Mouse (Mus musculus) intestine, embryonic 16.5 days (tissue): ENCODE measurements at regions not wholly inside any gene's neighbourhood (a gene's known extent, or its start where the extent isn't known, plus 50 kb on each side); places are given as distances from the start of the nearest gene placed in this dataset.
"Not testable (repeated sequence)": the region's sequence is repeated elsewhere in the genome, so short reads cannot be mapped to it uniquely, and the experiment has no call there.

ENCODE experiments used
- ATAC-seq: fragments of 200-750 bp; cut with Nextera tagmentation; 2 replicates; pipeline ENCODE4 v1.8.0; 2017; ENCODE audit warnings: moderate TSS enrichment, moderate library complexity
- H3K27ac ChIP-seq: fragments of 300-500 bp; sonication (generic); 2 replicates; pipeline ENCODE4 v1.5.1; 2014; ENCODE audit warnings: mild to moderate bottlenecking, low read length
- H3K27me3 ChIP-seq: fragments of 300-500 bp; sonication (generic); replicated peaks from 2 replicates; pipeline ENCODE4 v1.6.1; 2014; ENCODE audit warnings: low read length, control low read depth, mixed read lengths; ENCODE audit not compliant: control insufficient read depth, insufficient read depth
- H3K36me3 ChIP-seq: fragments of 300-500 bp; sonication (generic); 2 replicates; pipeline ENCODE4 v1.6.1; 2014; ENCODE audit warnings: low read length, control low read depth; ENCODE audit not compliant: control insufficient read depth, insufficient read depth
- H3K4me1 ChIP-seq: fragments of 300-500 bp; sonication (generic); 2 replicates; pipeline ENCODE4 v1.6.1; 2014; ENCODE audit warnings: low read length, control low read depth, mixed read lengths; ENCODE audit not compliant: control insufficient read depth, insufficient read depth
- H3K4me2 ChIP-seq: fragments of 300-500 bp; sonication (generic); 2 replicates; pipeline ENCODE4 v1.6.1; 2014; ENCODE audit warnings: low read depth, low read length, control low read depth
- H3K4me3 ChIP-seq: fragments of 300-500 bp; sonication (generic); 2 replicates; pipeline ENCODE4 v1.5.1; 2014; ENCODE audit warnings: mild to moderate bottlenecking, low read length
- H3K9ac ChIP-seq: fragments of 300-500 bp; sonication (generic); 2 replicates; pipeline ENCODE4 v1.6.1; 2014; ENCODE audit warnings: low read depth, low read length
- H3K9me3 ChIP-seq: fragments of 300-500 bp; sonication (generic); 2 replicates; pipeline ENCODE4 v1.6.1; 2016; ENCODE audit warnings: low read length, control low read depth; ENCODE audit not compliant: control insufficient read depth
- WGBS: fragments of 180-500 bp; shearing (Covaris S2); extraction: QIAGEN DNeasy Blood & Tissue Kit; methylation state at CpG from one replicate; pipeline ENCODE4 v1.1.7; 2014; 5-methylcytosine and 5-hydroxymethylcytosine counted together

DNA sequence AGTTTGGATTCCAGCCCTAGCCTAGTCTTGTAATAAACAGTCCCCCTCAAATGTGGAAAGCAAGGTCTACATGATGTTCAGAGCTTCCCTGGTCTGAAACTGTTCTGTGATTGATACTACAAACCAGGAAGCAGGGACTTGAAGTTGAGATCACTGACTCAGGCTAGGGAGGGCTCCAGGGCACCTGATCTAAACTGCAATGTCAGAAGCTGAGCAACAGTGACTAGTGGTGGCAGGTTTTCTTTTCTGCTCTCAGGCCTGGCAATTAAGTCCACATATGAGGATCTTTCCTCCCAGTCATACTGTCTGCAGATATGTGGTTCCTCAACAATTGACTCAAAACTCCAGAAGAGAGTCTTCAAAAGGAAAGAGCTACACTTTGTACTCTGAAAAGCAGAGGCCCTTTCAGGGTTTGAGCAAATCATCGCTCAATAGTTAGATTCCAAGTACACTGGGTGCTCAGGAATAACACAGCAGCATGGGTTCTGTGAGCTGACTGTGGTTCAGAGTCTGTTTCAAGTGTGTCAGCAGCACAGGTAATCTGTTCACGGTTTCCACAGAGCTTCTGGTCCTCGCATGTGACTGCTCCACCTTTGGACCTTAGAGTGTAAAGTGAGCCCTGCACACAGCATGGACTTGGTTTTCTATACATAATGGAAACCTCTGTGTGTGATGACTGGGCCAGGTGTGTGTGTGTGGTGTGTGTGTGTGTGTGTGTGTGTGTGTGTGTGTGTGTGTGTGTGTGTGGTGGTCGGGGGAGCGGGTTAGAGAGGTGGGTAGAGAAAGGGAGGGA, 165.2 kb downstream of the Tcp10c start:
- WGBS, result 71% methylated on average over 5 of the region's 5 CpGs
- not testable (repeated sequence) for H3K27me3 ChIP-seq, H3K9me3 ChIP-seq, H3K4me3 ChIP-seq, H3K9ac ChIP-seq, H3K36me3 ChIP-seq, H3K4me2 ChIP-seq, H3K4me1 ChIP-seq
- ATAC-seq, result peak; percentile 99
- peak overlapping the region; percentile 54 for H3K27ac ChIP-seq

- not testable (repeated sequence) for H3K4me3 ChIP-seq, ATAC-seq, H3K4me2 ChIP-seq, H3K27ac ChIP-seq, H3K36me3 ChIP-seq, H3K9me3 ChIP-seq, H3K4me1 ChIP-seq, H3K9ac ChIP-seq, H3K27me3 ChIP-seq
- 62% methylated on average over 5 of the region's 5 CpGs for WGBS
Measured at GRCm38 (mm10) chr17:13532579-13532978, 178.2 kb downstream of the Tcp10c start.

GRCm38 (mm10) chr17:13540446-13541241, 186.3 kb downstream of the Tcp10c start:
- H3K9ac ChIP-seq, result no peak overlapping the region
- H3K27me3 ChIP-seq, result no peaks in the 10 kb centered on the region
- H3K36me3 ChIP-seq, result no peaks in the 10 kb centered on the region
- H3K9me3 ChIP-seq, result peaks cover 31% of the 10 kb centered on the region
- no peak overlapping the region for H3K4me2 ChIP-seq
- 75% methylated on average over 7 of the region's 7 CpGs for WGBS
- ATAC-seq, result peak; percentile 80
- no peaks in the 10 kb centered on the region for H3K4me1 ChIP-seq
- H3K4me3 ChIP-seq, result no peak overlapping the region
- H3K27ac ChIP-seq, result no peak overlapping the region

- peak; percentile 34 for ATAC-seq
- Histone ChIP-seq H3K36me3 (no peaks in the 10 kb centered on the region), H3K9me3 (peaks cover 31% of the 10 kb centered on the region), H3K27me3 (no peaks in the 10 kb centered on the region), H3K4me3 (no peak overlapping the region), H3K4me2 (no peak overlapping the region), H3K27ac (no peak overlapping the region), H3K9ac (no peak overlapping the region), H3K4me1 (no peaks in the 10 kb centered on the region)
- WGBS, result 69% methylated on average over 12 of the region's 12 CpGs
Measured at GRCm38 (mm10) chr17:13541249-13541648, 186.9 kb downstream of the Tcp10c start.

GRCm38 (mm10) chr17:13542261-13542660, 187.9 kb downstream of the Tcp10c start:
- no peak overlapping the region for H3K4me3 ChIP-seq
- H3K4me2 ChIP-seq, result no peak overlapping the region
- H3K36me3 ChIP-seq, result no peaks in the 10 kb centered on the region
- ATAC-seq, result no peak
- peaks cover 37% of the 10 kb centered on the region for H3K9me3 ChIP-seq
- H3K4me1 ChIP-seq, result no peaks in the 10 kb centered on the region
- H3K27me3 ChIP-seq, result no peaks in the 10 kb centered on the region
- no peak overlapping the region for H3K27ac ChIP-seq
- H3K9ac ChIP-seq, result no peak overlapping the region

DNA sequence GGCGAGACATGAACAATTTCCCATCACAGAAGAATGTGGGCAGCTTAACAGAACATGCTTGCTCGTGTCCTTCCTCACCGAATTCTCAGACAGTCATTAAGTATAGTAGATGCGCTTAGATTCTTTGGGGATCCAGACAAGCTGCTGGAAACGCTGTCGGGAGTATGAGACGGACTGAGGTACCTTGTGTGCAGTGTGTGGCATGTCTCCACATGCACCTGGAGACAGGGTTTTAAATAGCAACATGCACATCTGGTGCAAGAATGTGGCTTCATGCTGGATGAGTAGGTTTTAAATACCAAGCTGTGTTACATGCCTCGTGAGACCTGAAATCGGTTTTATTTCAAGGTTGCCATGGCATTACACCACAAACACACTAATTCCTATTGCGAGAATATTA, 188.5 kb downstream of the Tcp10c start:
- no peak overlapping the region for H3K4me2 ChIP-seq
- H3K9me3 ChIP-seq, result peaks cover 42% of the 10 kb centered on the region
- H3K4me3 ChIP-seq, result no peak overlapping the region
- H3K9ac ChIP-seq, result no peak overlapping the region
- WGBS, result 79% methylated on average over 10 of the region's 10 CpGs
- no peak for ATAC-seq
- no peak overlapping the region for H3K27ac ChIP-seq
- no peaks in the 10 kb centered on the region for H3K4me1 ChIP-seq
- no peaks in the 10 kb centered on the region for H3K36me3 ChIP-seq
- no peaks in the 10 kb centered on the region for H3K27me3 ChIP-seq

GRCm38 (mm10) chr17:13544036-13544795, 189.8 kb downstream of the Tcp10c start:
- H3K4me2 ChIP-seq, result no peak overlapping the region
- no peaks in the 10 kb centered on the region for H3K27me3 ChIP-seq
- no peaks in the 10 kb centered on the region for H3K36me3 ChIP-seq
- no peak overlapping the region for H3K27ac ChIP-seq
- no peaks in the 10 kb centered on the region for H3K4me1 ChIP-seq
- no peak overlapping the region for H3K9ac ChIP-seq
- ATAC-seq, result no peak
- peaks cover 47% of the 10 kb centered on the region for H3K9me3 ChIP-seq
- 59% methylated on average over 2 of the region's 2 CpGs for WGBS
- no peak overlapping the region for H3K4me3 ChIP-seq

DNA sequence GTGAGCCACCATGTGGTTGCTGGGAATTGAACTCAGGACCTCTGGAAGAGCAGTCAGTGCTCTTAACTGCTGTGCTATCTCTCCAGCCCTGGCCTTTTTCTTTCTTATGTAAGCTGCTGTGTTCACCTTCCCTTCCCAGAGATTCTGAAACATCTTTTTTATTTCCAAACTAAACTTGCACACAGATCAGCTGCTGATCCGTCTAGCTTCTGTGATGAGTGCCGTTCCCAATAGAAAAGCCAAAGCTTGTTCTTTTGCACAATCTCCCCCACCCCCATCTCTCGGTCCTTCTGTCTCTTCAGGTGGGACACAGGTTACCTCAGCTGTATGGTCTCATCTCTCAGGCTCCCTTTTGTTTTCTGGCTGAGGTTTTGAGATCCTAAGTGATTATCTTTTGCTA, 191.9 kb downstream of the Tcp10c start:
- ATAC-seq, result no peak
- Histone ChIP-seq H3K27ac (no peak overlapping the region), H3K9me3 (peaks cover 36% of the 10 kb centered on the region), H3K36me3 (no peaks in the 10 kb centered on the region), H3K4me3 (no peak overlapping the region), H3K27me3 (no peaks in the 10 kb centered on the region), H3K4me1 (no peaks in the 10 kb centered on the region), H3K9ac (no peak overlapping the region), H3K4me2 (no peak overlapping the region)
- WGBS, result 63% methylated on average over 3 of the region's 3 CpGs

DNA sequence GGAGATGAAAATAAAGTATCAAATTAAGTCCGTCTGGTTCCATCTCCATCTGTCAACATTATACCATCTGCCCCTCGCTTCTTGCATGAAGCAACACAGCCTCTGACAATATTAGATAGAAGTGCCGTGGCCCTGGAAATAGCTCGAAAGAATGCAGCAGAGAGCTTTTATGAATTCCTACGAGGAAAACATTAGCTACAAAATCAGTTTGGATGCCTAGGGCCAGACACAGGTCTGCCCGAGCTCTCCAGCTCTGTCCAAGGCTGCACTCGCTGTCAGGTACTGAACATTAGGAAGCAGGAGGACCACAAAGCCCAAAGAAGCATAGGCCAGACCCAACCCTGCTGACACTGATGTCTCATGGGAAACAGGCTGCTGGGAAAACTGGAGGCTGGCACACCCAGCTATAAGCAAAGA, 192.3 kb downstream of the Tcp10c start:
- no peak overlapping the region for H3K4me3 ChIP-seq
- ATAC-seq, result no peak
- H3K4me1 ChIP-seq, result no peaks in the 10 kb centered on the region
- no peak overlapping the region for H3K27ac ChIP-seq
- no peaks in the 10 kb centered on the region for H3K36me3 ChIP-seq
- 83% methylated on average over 7 of the region's 7 CpGs for WGBS
- H3K9ac ChIP-seq, result no peak overlapping the region
- peaks cover 33% of the 10 kb centered on the region for H3K9me3 ChIP-seq
- no peak overlapping the region for H3K4me2 ChIP-seq
- no peaks in the 10 kb centered on the region for H3K27me3 ChIP-seq
